Mouse (Mus musculus) monocyte, adult 5-6 weeks (primary cell): Measurements from ENCODE around the gene Snx1. TPM values are rescaled to one million over a fixed set of nuclear protein-coding genes. Genes with fewer than 3 reads are reported as not detected.

Experiments used
- ATAC-seq: fragments of 153-309, 156-312 bp; replicated peaks from 2 replicates; pipeline ENCODE4 v1.8.0; 2017; ENCODE audit warnings: mild to moderate bottlenecking; ENCODE audit not compliant: low TSS enrichment, insufficient number of reproducible peaks, severe bottlenecking, poor library complexity, low FRiP score
- total RNA-seq: library from RNA; stranded (forward); fragments of 200-1000, 200-491, 200-594 nt; gene quantifications from 3 replicates; pipeline ENCODE4 v1.2.3, GENCODE M21; 2017

The Snx1 gene
- total RNA-seq, 1 experiment from 2014 or later: 143 TPM

GRCm38 (mm10) chr9:66064316-66064715 is 62.1 kb downstream of the Snx1 start:
- no peak for ATAC-seq

GRCm38 (mm10) chr9:66063446-66063845 is 62.9 kb downstream of the Snx1 start:
- ATAC-seq: no peak

GRCm38 (mm10) chr9:66061656-66062055 is 64.7 kb downstream of the Snx1 start:
- no peak for ATAC-seq

- ATAC-seq: no peak
Measured at GRCm38 (mm10) chr9:66060986-66061385, 65.4 kb downstream of the Snx1 start.

- no peak for ATAC-seq
Measured at GRCm38 (mm10) chr9:66060308-66060647, 66.1 kb downstream of the Snx1 start.

GRCm38 (mm10) chr9:66059583-66060307 is 66.6 kb downstream of the Snx1 start, which contains the start of gene Ppib:
TSS of gene Ppib (plus strand) at chr9:66060222.
- ATAC-seq: peak; percentile 97

- ATAC-seq: no peak
Measured at GRCm38 (mm10) chr9:66053620-66054019, 72.8 kb downstream of the Snx1 start.

- ATAC-seq: no peak
Measured at GRCm38 (mm10) chr9:66052731-66053130, 73.7 kb downstream of the Snx1 start.

GRCm38 (mm10) chr9:66051493-66051892 is 74.9 kb downstream of the Snx1 start:
- ATAC-seq: no peak

GRCm38 (mm10) chr9:66049931-66050601 is 76.3 kb downstream of the Snx1 start:
- ATAC-seq: no peak

- ATAC-seq: no peak
Measured at GRCm38 (mm10) chr9:66043241-66043640, 83.1 kb downstream of the Snx1 start.

- no peak for ATAC-seq
Measured at GRCm38 (mm10) chr9:66042331-66042730, 84.1 kb downstream of the Snx1 start.

- no peak for ATAC-seq
Measured at GRCm38 (mm10) chr9:66040801-66041200, 85.6 kb downstream of the Snx1 start.

GRCm38 (mm10) chr9:66039290-66039689 is 87.1 kb downstream of the Snx1 start:
- ATAC-seq: no peak

GRCm38 (mm10) chr9:66038581-66038980 is 87.8 kb downstream of the Snx1 start:
- ATAC-seq: no peak

Other genes with a start within 250 kb of the Snx1 start
- 3.3 to 4.6 TPM (median 3.6 TPM) in 3 replicates for gene Pclaf, start 236.3 kb downstream of the Snx1 start, total RNA-seq
- gene Trip4, start 217.8 kb downstream of the Snx1 start, total RNA-seq: 28.5 to 53.8 TPM (median 33.5 TPM) in 3 replicates
- gene Csnk1g1, start 217.7 kb downstream of the Snx1 start, total RNA-seq: 23.0 to 65.0 TPM (median 38.0 TPM) in 3 replicates
- 628 to 744 TPM (median 641 TPM) in 3 replicates for gene Ppib, start 66.4 kb downstream of the Snx1 start, total RNA-seq
- 1.3 to 2.6 TPM (median 1.6 TPM) in 3 replicates for gene Snx22, start 56.9 kb downstream of the Snx1 start, total RNA-seq
- gene Ciao2a, start within 50 bp of the Snx1 start, total RNA-seq: 112 to 213 TPM (median 210 TPM) in 3 replicates
- gene Dapk2, start 31.6 kb upstream of the Snx1 start, total RNA-seq: 15.3 to 32.1 TPM (median 19.4 TPM) in 3 replicates
- 125 to 158 TPM (median 133 TPM) in 3 replicates for gene Herc1, start 223.9 kb upstream of the Snx1 start, total RNA-seq